Mouse (Mus musculus) C2C12 (cell line): ENCODE data around the gene Tnfaip3. TPM values are rescaled to one million over a fixed set of nuclear protein-coding genes. Genes with fewer than 3 reads are reported as not detected.

ENCODE experiments used
- H3K27me3 ChIP-seq: one replicate; pipeline ENCODE4 v1.6.1; 2011; ENCODE audit not compliant: control insufficient read depth, insufficient read depth, insufficient read length
- H3K36me3 ChIP-seq: one replicate; pipeline ENCODE4 v1.6.1; 2011; ENCODE audit not compliant: control insufficient read depth, insufficient read depth
- H3K4me3 ChIP-seq: one replicate; pipeline ENCODE4 v1.5.1; 2011; ENCODE audit warnings: mild to moderate bottlenecking, control low read depth; ENCODE audit not compliant: poor library complexity, insufficient read depth, severe bottlenecking
- H3K79me2 ChIP-seq: one replicate; pipeline ENCODE4 v1.6.1; 2011; ENCODE audit not compliant: control insufficient read depth, insufficient read depth
- H3K79me3 ChIP-seq: one replicate; pipeline ENCODE4 v1.6.1; 2011; ENCODE audit warnings: low read depth, control low read depth
- H3ac ChIP-seq: one replicate; pipeline ENCODE3; 2011; ENCODE audit warnings: low read depth; ENCODE audit not compliant: control insufficient read depth, insufficient read length
- CEBPB ChIP-seq: IDR thresholded peaks from one replicate; pipeline ENCODE4 v1.6.1; 2011; ENCODE audit warnings: low read depth, mild to moderate bottlenecking, control low read depth, moderate library complexity
- CTCF ChIP-seq: IDR thresholded peaks from one replicate; pipeline ENCODE4 v1.5.1; 2011; ENCODE audit not compliant: control insufficient read depth, insufficient read depth, insufficient read length
- FOSL1 ChIP-seq: IDR thresholded peaks from one replicate; pipeline ENCODE4 v1.8.0; 2011; ENCODE audit warnings: mild to moderate bottlenecking, low read length; ENCODE audit not compliant: poor library complexity, insufficient read depth, severe bottlenecking
- MAX ChIP-seq: IDR thresholded peaks from one replicate; pipeline ENCODE4 v1.6.1; 2011; ENCODE audit warnings: mild to moderate bottlenecking, control low read depth
- MYOD1 ChIP-seq: IDR thresholded peaks from one replicate; pipeline ENCODE4 v1.6.1; 2011; ENCODE audit warnings: low read depth; ENCODE audit not compliant: control insufficient read depth, insufficient read length
- MYOG ChIP-seq: IDR thresholded peaks from one replicate; pipeline ENCODE4 v1.6.1; 2011; ENCODE audit not compliant: control insufficient read depth, insufficient read length; ENCODE audit errors: extremely low read depth
- USF1 ChIP-seq: IDR thresholded peaks from one replicate; pipeline ENCODE4 v1.6.1; 2011; ENCODE audit warnings: low read depth, mild to moderate bottlenecking, control low read depth, moderate library complexity
- polyA plus RNA-seq: library from polyadenylated mRNA; unstranded; fragments of >200 nt; fragmentation: generic; extraction: Trizol; gene quantifications from one replicate; pipeline ENCODE4 v1.2.1, GENCODE M21; 2012; ENCODE audit warnings: missing spikeins

Gene Tnfaip3
- polyA plus RNA-seq, 1 experiment = 4.3 TPM

GRCm38 (mm10) chr10:19013351-19013750 is 2.1 kb downstream of the Tnfaip3 start:
- peaks cover 49% of the 10 kb centered on the region for H3K79me3 ChIP-seq
- no peak for TF ChIP-seq MYOG
- no peak for TF ChIP-seq MYOD1
- TF ChIP-seq FOSL1 = no peak
- H3K36me3 ChIP-seq = peaks cover 34% of the 10 kb centered on the region
- peak overlapping the region; percentile 92 for H3K4me3 ChIP-seq
- H3K79me2 ChIP-seq = peaks cover 68% of the 10 kb centered on the region
- no peaks in the 10 kb centered on the region for H3K27me3 ChIP-seq
- no peak overlapping the region for H3ac ChIP-seq

- Histone ChIP-seq H3K79me3 (peaks cover 49% of the 10 kb centered on the region), H3ac (no peak overlapping the region), H3K4me3 (no peak overlapping the region), H3K27me3 (no peaks in the 10 kb centered on the region), H3K79me2 (peaks cover 75% of the 10 kb centered on the region), H3K36me3 (peaks cover 41% of the 10 kb centered on the region)
- no peak for TF ChIP-seq USF1
- TF ChIP-seq MYOD1 = no peak
- TF ChIP-seq FOSL1 = no peak
- no peak for TF ChIP-seq MYOG
- no peak for TF ChIP-seq CEBPB
- TF ChIP-seq MAX = no peak
- no peak for TF ChIP-seq CTCF
Observed at GRCm38 (mm10) chr10:19012616-19013015, 2.8 kb downstream of the Tnfaip3 start.

- no peak for TF ChIP-seq MYOG
- TF ChIP-seq MYOD1 = no peak
- no peak for TF ChIP-seq CTCF
- no peak for TF ChIP-seq USF1
- no peak for TF ChIP-seq CEBPB
- TF ChIP-seq FOSL1 = no peak
- no peak for TF ChIP-seq MAX
- peaks cover 49% of the 10 kb centered on the region for H3K79me3 ChIP-seq
- no peaks in the 10 kb centered on the region for H3K27me3 ChIP-seq
- H3K79me2 ChIP-seq = peaks cover 82% of the 10 kb centered on the region
- no peak overlapping the region for H3ac ChIP-seq
- H3K4me3 ChIP-seq = no peak overlapping the region
- peaks cover 48% of the 10 kb centered on the region for H3K36me3 ChIP-seq
Observed at GRCm38 (mm10) chr10:19011832-19012440, 3.5 kb downstream of the Tnfaip3 start.

- Histone ChIP-seq H3K36me3 (peaks cover 63% of the 10 kb centered on the region), H3K27me3 (no peaks in the 10 kb centered on the region), H3K79me2 (peaks cover 85% of the 10 kb centered on the region), H3K4me3 (no peak overlapping the region), H3K79me3 (peaks cover 49% of the 10 kb centered on the region), H3ac (no peak overlapping the region)
- TF ChIP-seq MYOD1 (no peak), CTCF (no peak), CEBPB (no peak), MAX (no peak), MYOG (no peak), FOSL1 (no peak), USF1 (no peak)
Observed at GRCm38 (mm10) chr10:19010414-19010813, 5.0 kb downstream of the Tnfaip3 start.

- H3K79me2 ChIP-seq = peaks cover 84% of the 10 kb centered on the region
- no peak overlapping the region for H3ac ChIP-seq
- H3K27me3 ChIP-seq = no peaks in the 10 kb centered on the region
- H3K79me3 ChIP-seq = peaks cover 46% of the 10 kb centered on the region
- no peak overlapping the region for H3K4me3 ChIP-seq
- TF ChIP-seq FOSL1 (no peak), CEBPB (peak; percentile 28)
- peaks cover 75% of the 10 kb centered on the region for H3K36me3 ChIP-seq
Observed at GRCm38 (mm10) chr10:19009186-19009672, 6.2 kb downstream of the Tnfaip3 start.

GRCm38 (mm10) chr10:19008607-19008940 is 6.9 kb downstream of the Tnfaip3 start:
- H3K79me2 ChIP-seq = peaks cover 77% of the 10 kb centered on the region
- no peaks in the 10 kb centered on the region for H3K27me3 ChIP-seq
- peaks cover 81% of the 10 kb centered on the region for H3K36me3 ChIP-seq
- no peak for TF ChIP-seq USF1
- no peak for TF ChIP-seq CEBPB
- TF ChIP-seq CTCF = no peak
- peaks cover 39% of the 10 kb centered on the region for H3K79me3 ChIP-seq
- H3ac ChIP-seq = no peak overlapping the region
- H3K4me3 ChIP-seq = no peak overlapping the region
